Mouse (Mus musculus) olfactory bulb, adult 2 months (tissue): ENCODE data around the gene Tdgf1. TPM values are rescaled to one million over a fixed set of nuclear protein-coding genes. Genes with fewer than 3 reads are reported as not detected.

ENCODE experiments used
- H3K27ac ChIP-seq: fragments of 200-500 bp; 2 replicates; pipeline ENCODE4 v1.5.1; 2012; ENCODE audit warnings: low read depth, low read length; ENCODE audit not compliant: insufficient read depth
- H3K4me1 ChIP-seq: fragments of 200-500 bp; 2 replicates; pipeline ENCODE4 v1.6.1; 2012; ENCODE audit warnings: low read length; ENCODE audit not compliant: control insufficient read depth, insufficient read depth
- H3K4me3 ChIP-seq: fragments of 200-500 bp; 2 replicates; pipeline ENCODE4 v1.5.1; 2012; ENCODE audit warnings: mild to moderate bottlenecking, low read depth, low read length, moderate library complexity; ENCODE audit not compliant: insufficient read depth
- CTCF ChIP-seq: fragments of 200-500 bp; IDR thresholded peaks from 2 replicates; pipeline ENCODE4 v1.5.1; 2012; ENCODE audit warnings: low read depth, mild to moderate bottlenecking, low read length, moderate library complexity; ENCODE audit not compliant: insufficient read depth
- POLR2A ChIP-seq: fragments of 200-500 bp; IDR thresholded peaks from 2 replicates; pipeline ENCODE4 v1.6.1; 2012; ENCODE audit warnings: mild to moderate bottlenecking, low read depth, low read length, moderate library complexity; ENCODE audit not compliant: insufficient read depth
- WGBS: fragments of 180-500 bp; shearing (Covaris S2); methylation state at CpG from one replicate; pipeline ENCODE4 v1.1.7; 2018; 5-methylcytosine and 5-hydroxymethylcytosine counted together
- polyA plus RNA-seq: library from polyadenylated mRNA; stranded (reverse); fragments of >200 nt; gene quantifications from 2 replicates; pipeline ENCODE4 v1.2.4, GENCODE M21; 2012; ENCODE audit warnings: low replicate concordance; ENCODE audit not compliant: missing spikeins, insufficient read depth, insufficient read length

Gene Tdgf1
- polyA plus RNA-seq, 1 experiment = not detected

GRCm38 (mm10) chr9:110985541-110985940, 39.6 kb upstream of the Tdgf1 start:
- TF ChIP-seq CTCF = no peak
- TF ChIP-seq POLR2A = no peak
- no peak overlapping the region for H3K4me3 ChIP-seq
- 93% methylated on average over 5 of the region's 5 CpGs for WGBS
- 0 out of 2 replicates have a peak, but pooled peaks cover 2% of the 10 kb centered on the region for H3K4me1 ChIP-seq
- H3K27ac ChIP-seq = no peak overlapping the region

GRCm38 (mm10) chr9:110984096-110984495, 38.1 kb upstream of the Tdgf1 start:
- Histone ChIP-seq H3K4me3 (no peak overlapping the region), H3K27ac (no peak overlapping the region), H3K4me1 (0 out of 2 replicates have a peak, but pooled peaks cover 2% of the 10 kb centered on the region)
- WGBS = 92% methylated on average over 9 of the region's 9 CpGs
- TF ChIP-seq POLR2A = no peak
- TF ChIP-seq CTCF = no peak

GRCm38 (mm10) chr9:110982351-110982750, 36.4 kb upstream of the Tdgf1 start:
- no peak overlapping the region for H3K4me3 ChIP-seq
- WGBS = 67% methylated on average over 4 of the region's 4 CpGs

GRCm38 (mm10) chr9:110979411-110979810, 33.5 kb upstream of the Tdgf1 start:
- TF ChIP-seq POLR2A = no peak
- TF ChIP-seq CTCF = no peak
- H3K27ac ChIP-seq = no peak overlapping the region
- no peak overlapping the region for H3K4me3 ChIP-seq
- 0 out of 2 replicates have a peak, but pooled peaks cover 2% of the 10 kb centered on the region for H3K4me1 ChIP-seq
- 96% methylated on average over 11 of the region's 11 CpGs for WGBS

More at GRCm38 (mm10) chr9:110982351-110982750, 36.4 kb upstream of the Tdgf1 start:
- Histone ChIP-seq H3K4me1 (0 out of 2 replicates have a peak, but pooled peaks cover 2% of the 10 kb centered on the region), H3K27ac (no peak overlapping the region)
- TF ChIP-seq POLR2A (no peak), CTCF (no peak)

- no peak overlapping the region for H3K27ac ChIP-seq
- no peaks in the 10 kb centered on the region for H3K4me1 ChIP-seq
- H3K4me3 ChIP-seq = no peak overlapping the region
- WGBS = 50% methylated on average over 2 of the region's 2 CpGs
- TF ChIP-seq CTCF (no peak), POLR2A (no peak)
Observed at GRCm38 (mm10) chr9:110965910-110966231, 19.9 kb upstream of the Tdgf1 start.

GRCm38 (mm10) chr9:110965062-110965909, 19.3 kb upstream of the Tdgf1 start:
- H3K4me1 ChIP-seq = no peaks in the 10 kb centered on the region
- TF ChIP-seq CTCF = no peak
- no peak for TF ChIP-seq POLR2A
- 86% methylated on average over 22 of the region's 22 CpGs for WGBS
- H3K27ac ChIP-seq = no peak overlapping the region
- no peak overlapping the region for H3K4me3 ChIP-seq

GRCm38 (mm10) chr9:110963566-110964115, 17.7 kb upstream of the Tdgf1 start:
- WGBS = 88% methylated on average over 8 of the region's 8 CpGs
- Histone ChIP-seq H3K27ac (no peak overlapping the region), H3K4me1 (no peaks in the 10 kb centered on the region), H3K4me3 (no peak overlapping the region)
- no peak for TF ChIP-seq POLR2A
- no peak for TF ChIP-seq CTCF

GRCm38 (mm10) chr9:110961386-110961785, 15.4 kb upstream of the Tdgf1 start:
- WGBS = 96% methylated on average over 8 of the region's 8 CpGs
- TF ChIP-seq CTCF (no peak), POLR2A (no peak)
- H3K27ac ChIP-seq = no peak overlapping the region

More at GRCm38 (mm10) chr9:110961386-110961785, 15.4 kb upstream of the Tdgf1 start:
- Histone ChIP-seq H3K4me3 (no peak overlapping the region), H3K4me1 (no peaks in the 10 kb centered on the region)
